ENCODE assay signal across 8 mouse cellular contexts in genomic region chr5:72201600-72201999, GRCm38 (mm10). TPM values are rescaled to one million over a fixed set of nuclear protein-coding genes. Genes with fewer than 3 reads are reported as not detected.
DNase-seq lines count a peak whose midpoint lies in the region; ATAC-seq lines count a peak whose summit lies in the region.

No protein-coding gene starts in this region.

- no peak for ATAC-seq in cerebellum, adult (ENCODE audit: insufficient number of reproducible peaks, low FRiP score, low TSS enrichment)

- peak; percentile 14 to 44 for DNase-seq in adrenal gland, adult (ENCODE audit: inconsistent age in 2 of 2, low spot score in 1 of 2)
- no peak for DNase-seq in adrenal gland, postnatal 4 days (ENCODE audit: low spot score in 2 of 2)
- DNase-seq in R1 (ENCODE audit: low read depth, low spot score): peak; percentile 86
- peak; percentile 71 to 79 for DNase-seq in heart, adult 9 months (ENCODE audit: low spot score in 2 of 2)
- DNase-seq in kidney, postnatal 36 days: peak; percentile 38 to 63
- DNase-seq in urinary bladder, postnatal 4 days (ENCODE audit: low spot score in 2 of 2): no peak
- DNase-seq in layer of hippocampus, adult 11-12 months (ENCODE audit: low spot score): no peak

RNA-seq across cellular contexts. Expression of gene Commd8, which starts 33.6 kb away (rescaled TPM):
- total RNA-seq in adrenal gland, postnatal 4 days (2021): 10 to 100 TPM; 87.8 to 90.7 TPM

Comparison
In these comparisons a context has a peak if more than half of its experiments do, and no peak if none do; other contexts are left out.
1. DNase-seq: peak in adrenal gland, adult (2 of 2), R1 (single experiment), heart, adult 9 months (2 of 2) and kidney, postnatal 36 days (2 of 2); none in adrenal gland, postnatal 4 days (0 of 2), urinary bladder, postnatal 4 days (0 of 2) and layer of hippocampus, adult 11-12 months (single experiment).